Mouse (Mus musculus) ovary, postnatal 10 days (tissue): Measurements from ENCODE around the gene Mrm3.
A peak's percentile ranks its signal among the peaks of the same experiment; 100 is the strongest.

Source experiments
- DNase-seq: peaks from one replicate; pipeline ENCODE4 v3.0.0; 2022; ENCODE audit warnings: low spot score

Gene Mrm3

GRCm38 (mm10) chr11:76252036-76252435 lies 8.5 kb downstream of the Mrm3 start:
- DNase-seq = no peak

DNA sequence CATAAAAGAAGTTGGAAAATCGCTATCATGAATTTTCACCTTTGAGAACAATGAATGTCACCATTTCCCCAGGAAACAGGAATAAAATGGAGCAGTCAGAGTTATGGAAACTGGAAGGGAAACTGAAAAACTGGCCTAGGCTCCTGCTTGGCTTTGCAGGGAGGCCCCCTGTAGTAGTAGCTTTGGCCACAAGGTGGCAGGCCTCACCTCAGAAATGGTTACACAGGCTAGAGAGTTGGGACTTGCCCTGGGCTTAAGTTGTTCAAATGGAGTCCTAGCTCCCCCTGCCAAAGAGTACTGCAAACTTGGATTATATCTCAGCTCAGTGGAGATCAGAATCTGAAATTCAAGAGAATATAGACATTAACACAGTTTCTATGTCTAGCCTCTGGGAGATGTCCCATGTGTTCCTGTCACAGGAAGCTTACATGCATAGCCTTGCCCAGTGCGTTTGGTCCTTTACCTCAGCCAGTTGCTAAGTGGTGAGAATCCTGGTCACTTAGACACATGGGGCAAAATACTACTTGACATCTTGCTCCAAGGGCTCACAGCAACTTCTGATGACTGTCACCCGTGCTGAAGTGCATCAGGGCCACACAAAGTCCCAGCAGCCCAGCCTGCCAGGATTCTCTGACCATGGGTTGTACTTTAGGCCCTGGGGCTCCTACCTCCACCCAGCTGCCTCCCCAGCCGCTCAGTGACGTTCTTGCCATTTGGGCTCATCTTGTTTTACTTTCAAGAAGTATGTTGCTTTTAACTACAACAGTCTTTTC lies 9.8 kb downstream of the Mrm3 start:
- DNase-seq = peak; percentile 72

DNA sequence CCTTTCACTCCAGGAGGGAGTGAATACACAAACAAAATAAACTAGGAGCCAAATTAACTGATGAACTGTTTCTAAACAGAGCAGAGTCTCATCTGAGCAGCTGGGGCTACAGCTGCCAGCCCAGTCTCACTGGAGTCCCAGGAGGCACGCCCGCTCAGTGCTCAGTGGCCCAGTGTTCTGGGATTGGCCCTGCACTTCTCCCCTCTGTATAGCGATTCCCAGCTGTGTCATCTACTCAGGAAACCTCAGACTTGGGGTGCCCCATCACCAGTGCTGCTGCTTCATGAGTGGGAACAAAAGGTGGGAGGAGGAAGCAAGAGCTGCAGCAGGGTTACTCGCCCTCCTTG lies 10.4 kb downstream of the Mrm3 start:
- no peak for DNase-seq

DNA sequence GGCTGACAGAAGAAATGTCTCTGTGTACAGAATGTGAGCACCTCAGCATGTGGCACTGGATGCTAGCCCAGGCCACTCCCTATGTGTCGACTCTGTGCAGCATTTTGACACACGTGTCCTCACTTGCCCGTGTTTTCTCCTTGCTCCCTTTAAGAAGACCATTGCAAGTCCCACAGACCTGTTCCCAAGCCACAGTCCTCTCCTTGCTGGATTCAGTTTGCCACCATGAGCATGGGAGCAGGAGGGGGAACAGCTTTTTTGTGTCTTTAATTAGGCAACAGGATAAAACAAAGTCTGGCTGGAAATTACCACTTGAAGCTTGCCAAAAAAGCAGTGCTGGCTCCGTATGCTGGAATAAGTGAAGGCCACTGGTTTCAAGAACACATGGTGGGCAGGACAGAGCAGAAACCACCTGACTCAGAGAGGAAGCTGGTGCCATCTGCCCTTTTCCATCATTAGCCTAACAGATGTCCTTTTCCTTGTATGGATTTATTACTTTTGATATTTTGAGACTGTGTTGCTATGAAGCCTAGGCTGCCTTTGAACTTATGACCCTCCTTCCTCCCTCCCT lies 12.0 kb downstream of the Mrm3 start:
- DNase-seq = no peak

DNA sequence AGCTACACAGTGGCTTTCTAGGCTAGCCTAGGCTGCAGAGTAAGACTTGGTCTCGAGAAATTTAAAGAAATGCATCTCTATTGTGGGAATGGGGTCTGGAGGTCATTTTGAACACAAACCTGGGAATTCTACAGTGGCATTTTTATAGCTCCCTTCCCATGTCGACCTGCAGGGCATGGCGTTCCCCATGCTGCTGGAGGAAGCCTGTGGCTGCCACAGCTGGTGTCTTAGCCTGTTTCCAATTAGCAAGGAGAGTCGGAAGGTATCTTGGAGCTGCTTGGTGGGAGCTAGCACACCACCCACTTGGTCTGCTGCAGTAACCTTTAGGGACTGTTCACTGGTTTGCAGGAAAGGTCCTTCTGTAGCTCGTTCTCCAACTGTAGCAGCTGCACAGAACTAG lies 12.6 kb downstream of the Mrm3 start:
- no peak for DNase-seq

DNA sequence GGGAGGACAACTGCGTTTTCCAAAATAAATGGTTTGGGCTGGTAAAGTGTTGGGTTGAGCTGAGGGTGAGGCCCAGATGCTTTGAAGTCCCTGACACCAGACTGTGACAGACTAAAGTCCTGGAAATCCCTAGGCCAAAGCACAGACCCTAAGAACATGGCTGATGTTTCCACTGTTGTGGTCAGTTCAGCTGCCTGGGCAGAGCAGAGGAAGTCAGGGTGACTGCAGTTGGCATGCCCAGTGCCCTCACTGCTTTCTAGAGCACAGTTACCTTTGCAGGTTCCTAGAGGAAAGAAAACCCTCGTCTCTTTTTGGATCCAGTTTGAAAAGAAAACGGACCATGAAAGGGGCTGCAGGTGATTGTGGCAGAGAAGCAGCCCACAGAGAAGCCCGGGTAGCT lies 13.9 kb downstream of the Mrm3 start:
- DNase-seq = no peak

- DNase-seq = no peak
Observed at GRCm38 (mm10) chr11:76258511-76258910, 15.0 kb downstream of the Mrm3 start.

- no peak for DNase-seq
Observed at GRCm38 (mm10) chr11:76260208-76261050, 16.9 kb downstream of the Mrm3 start.

DNA sequence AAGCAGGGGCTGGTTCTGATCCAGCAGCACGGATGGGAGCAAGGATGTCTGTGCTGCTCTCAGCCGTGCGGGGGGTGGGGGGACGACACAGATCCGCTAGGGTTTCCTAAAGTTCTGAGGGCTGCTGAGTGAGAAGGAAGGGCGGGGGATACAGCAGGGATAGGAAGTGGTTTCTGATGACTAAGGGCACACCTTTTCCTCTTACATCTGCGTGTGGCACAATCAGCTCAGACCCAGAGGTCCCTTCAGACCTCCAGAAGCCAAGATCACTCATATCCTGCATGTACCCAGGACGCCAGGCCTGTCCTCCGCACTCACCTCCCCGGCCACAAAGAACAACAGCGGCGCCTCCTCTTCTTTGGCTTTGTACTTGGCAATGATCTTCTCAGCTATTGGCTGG lies 17.7 kb downstream of the Mrm3 start:
- no peak for DNase-seq

DNA sequence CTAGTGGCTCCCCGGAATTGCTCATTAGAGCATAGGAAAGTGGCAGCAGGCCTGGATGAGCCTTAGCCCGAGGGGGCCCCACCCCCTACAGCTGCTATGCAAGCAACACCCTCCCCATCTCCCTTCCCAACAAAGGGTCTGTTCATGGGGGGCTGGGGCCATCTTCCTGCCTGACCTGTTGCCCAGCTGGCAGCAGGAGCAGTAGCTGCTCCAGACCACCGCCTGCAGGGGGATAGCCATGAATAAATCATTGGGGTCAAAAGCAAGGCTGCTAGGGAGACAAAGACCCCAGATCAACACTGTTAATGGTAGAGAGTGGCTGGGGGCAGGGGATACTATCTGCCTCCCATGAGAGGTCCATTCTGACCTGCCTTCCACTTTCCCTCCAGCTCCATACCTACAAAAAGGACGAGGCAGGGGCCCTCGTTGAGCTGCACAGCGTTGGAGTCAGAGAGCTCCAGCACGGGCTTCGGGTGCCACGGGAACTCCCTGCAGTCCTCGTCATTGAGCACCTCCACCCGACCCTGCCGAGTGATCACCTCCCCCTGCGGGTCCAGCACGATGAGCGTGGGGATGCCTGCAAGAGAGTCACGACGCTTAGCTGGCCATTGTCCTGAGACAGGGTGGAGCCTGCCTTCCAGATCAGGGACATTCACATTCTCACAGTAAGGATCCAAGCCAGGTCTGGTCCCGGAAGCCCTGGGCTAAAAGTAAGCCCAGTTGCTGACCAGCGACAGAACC lies 19.3 kb downstream of the Mrm3 start:
- no peak for DNase-seq

GRCm38 (mm10) chr11:76267550-76267949 lies 24.0 kb downstream of the Mrm3 start:
- no peak for DNase-seq

DNA sequence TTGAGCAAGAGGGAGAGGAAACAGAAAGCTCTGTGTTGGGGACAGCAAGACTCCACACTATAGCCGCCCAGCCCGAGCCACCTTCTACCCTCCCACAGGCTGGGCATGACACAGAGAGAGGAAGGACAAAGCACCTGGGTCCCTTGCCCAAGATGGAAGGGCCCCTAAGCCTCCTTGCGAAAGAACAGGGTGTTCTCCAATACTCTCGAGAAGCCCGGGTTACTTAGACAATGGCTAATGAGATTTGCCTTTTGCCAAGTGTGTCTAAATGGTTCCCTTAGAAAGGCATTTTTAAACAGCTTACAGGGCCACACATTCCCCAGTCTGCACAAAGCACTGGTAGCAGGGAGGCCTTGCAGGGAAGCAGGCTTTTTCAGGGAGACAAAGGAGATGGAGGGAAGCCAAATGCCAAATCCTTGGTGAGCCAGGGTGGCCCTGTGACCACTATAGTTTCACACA lies 24.5 kb downstream of the Mrm3 start:
- no peak for DNase-seq

- no peak for DNase-seq
Observed at GRCm38 (mm10) chr11:76268521-76269065, 25.1 kb downstream of the Mrm3 start.

DNA sequence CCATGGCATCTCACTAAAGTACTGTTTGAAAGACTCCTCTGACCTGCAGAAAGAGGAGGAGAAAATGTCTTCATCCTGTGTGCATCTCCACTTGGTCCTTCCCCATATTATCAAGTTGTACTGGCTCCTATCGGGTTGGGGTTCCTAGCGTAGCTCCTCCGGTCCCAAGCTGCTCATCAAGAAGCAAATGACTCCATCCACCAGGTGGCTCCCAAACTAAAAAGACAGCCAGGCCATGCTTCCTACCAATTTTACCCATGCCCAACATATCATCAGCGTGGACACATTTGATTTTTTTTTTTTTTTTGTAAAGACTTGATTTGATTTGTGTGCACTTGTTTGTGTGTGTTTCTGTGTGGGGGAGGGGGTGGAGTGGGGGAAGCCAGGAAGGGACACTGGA lies 28.9 kb downstream of the Mrm3 start:
- no peak for DNase-seq

GRCm38 (mm10) chr11:76278960-76279852 lies 35.7 kb downstream of the Mrm3 start:
- DNase-seq = no peak

GRCm38 (mm10) chr11:76279971-76280370 lies 36.5 kb downstream of the Mrm3 start:
- DNase-seq = no peak

GRCm38 (mm10) chr11:76283841-76284240 lies 40.3 kb downstream of the Mrm3 start:
- no peak for DNase-seq

- DNase-seq = no peak
Observed at GRCm38 (mm10) chr11:76285431-76286075, 42.0 kb downstream of the Mrm3 start.

DNA sequence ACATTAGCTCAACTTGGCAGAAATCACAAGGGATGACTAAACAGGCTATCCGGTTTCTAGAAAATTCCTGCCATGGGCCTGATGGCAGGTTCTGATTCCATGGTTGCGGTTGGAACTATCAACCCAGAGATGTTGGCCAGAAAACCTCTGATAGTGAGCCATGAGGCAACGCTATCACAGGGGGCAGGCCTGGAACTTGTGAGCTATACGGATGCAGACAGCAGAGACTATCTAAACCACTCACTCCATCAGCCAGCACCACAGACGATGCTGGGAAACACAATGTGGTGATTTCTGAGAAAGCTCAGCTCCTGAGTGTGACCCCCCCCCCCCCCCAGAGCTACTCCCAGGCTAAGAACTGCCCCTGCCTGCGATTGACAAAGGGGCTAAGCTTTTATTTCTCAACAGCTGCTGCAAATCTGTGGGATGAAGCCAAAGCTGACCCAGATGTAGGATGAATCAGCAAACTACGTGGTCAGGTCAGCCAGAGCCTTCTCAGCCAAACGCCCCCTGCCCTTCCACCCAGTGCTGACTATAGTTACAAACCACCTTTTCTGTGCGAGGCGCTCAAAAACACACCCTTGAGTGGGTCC lies 43.1 kb downstream of the Mrm3 start:
- DNase-seq = no peak

DNA sequence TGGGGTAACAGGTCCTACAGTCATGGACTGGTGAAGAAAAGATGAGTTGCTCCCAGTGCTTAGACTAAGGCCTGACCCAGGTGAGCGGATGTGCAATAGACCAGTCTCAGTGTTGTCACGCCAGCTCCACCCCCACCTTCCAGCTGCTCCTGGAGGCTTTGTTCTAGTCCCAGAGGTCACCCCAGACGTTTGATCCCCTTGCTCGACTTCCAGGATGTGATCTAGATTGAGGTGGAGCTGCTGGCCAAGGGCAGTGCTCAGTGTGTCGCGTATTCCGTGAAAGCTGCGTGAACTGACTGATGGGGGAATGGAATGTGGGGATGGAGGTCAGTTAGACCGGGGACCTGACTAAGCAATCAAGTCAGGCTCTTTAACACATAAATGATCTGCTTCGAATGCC lies 43.8 kb downstream of the Mrm3 start:
- DNase-seq = no peak
